Mouse (Mus musculus) G1E (cell line): ENCODE measurements around the gene Pex14.

ENCODE experiments used
- GATA2 ChIP-seq: IDR thresholded peaks from 2 replicates; pipeline ENCODE4 v1.6.1; 2012; ENCODE audit warnings: low read depth, low read length, inconsistent platforms, borderline replicate concordance
- TAL1 ChIP-seq: conservative IDR thresholded peaks from 2 replicates; pipeline ENCODE4 v1.6.1; 2012; ENCODE audit warnings: low read depth, low read length, inconsistent platforms, mixed read lengths

- TF ChIP-seq TAL1 (no peak), GATA2 (no peak)
These were observed 138.6 kb downstream of the Pex14 start for GRCm38 (mm10) chr4:148961081-148961480.
